Mouse (Mus musculus): ENCODE measurements around the gene Hdac10. TPM values are rescaled to one million over a fixed set of nuclear protein-coding genes. Genes with fewer than 3 reads are reported as not detected.
A peak's percentile ranks its signal among the peaks of the same experiment; 100 is the strongest.

The Hdac10 gene
- polyA plus RNA-seq, 1 experiment from 2014 or later, result 22.7 TPM

DNA sequence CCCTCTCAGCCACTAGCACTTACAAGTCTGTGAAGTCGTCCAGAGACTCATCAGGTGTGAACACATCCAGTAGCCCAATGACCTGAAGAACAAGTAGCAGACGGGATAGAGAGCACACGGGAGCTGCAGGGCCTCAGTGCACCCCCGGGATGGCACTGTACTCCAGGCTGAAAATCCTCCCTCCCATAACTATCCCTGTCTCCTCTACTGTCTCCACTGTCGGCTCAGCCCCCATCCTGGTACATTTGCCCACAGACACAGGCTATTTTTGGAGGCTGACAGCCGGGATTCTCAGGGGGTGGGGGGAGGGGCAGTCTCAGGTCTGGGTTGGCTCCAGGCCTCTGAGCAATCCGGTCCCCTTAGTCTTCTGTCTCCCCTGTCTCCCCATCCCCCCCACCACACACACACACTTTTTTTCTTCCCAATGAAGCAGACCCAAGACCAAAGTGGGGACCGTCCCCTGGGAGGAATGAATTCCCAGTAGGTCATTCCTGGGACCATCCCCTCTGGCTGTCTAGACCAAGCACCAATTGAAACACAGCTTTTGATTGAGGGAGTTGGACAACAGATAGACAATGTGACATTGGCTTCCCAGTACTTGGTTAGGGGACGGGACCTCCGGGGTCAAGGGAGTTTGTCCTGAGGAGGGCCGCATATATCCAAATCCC lies 9.0 kb upstream of the Hdac10 start:
- Histone ChIP-seq H3K4me1 (replicated peaks; ENCODE audit: control insufficient read depth, insufficient read depth, low read length) (peaks cover 5% of the 10 kb centered on the region), H3K9ac (ENCODE audit: low read depth, low read length) (no peak overlapping the region), H3K4me3 (ENCODE audit: low read depth, low read length) (no peak overlapping the region), H3K9me3 (ENCODE audit: control insufficient read depth, low read length) (no peaks in the 10 kb centered on the region), H3K27me3 (replicated peaks; ENCODE audit: control insufficient read depth, insufficient read depth, low read length) (peaks cover 56% of the 10 kb centered on the region), H3K4me2 (no peak overlapping the region), H3K36me3 (ENCODE audit: control insufficient read depth, insufficient read depth, low read length) (no peaks in the 10 kb centered on the region), H3K27ac (ENCODE audit: low read depth, low read length) (no peak overlapping the region)
- DNase-seq (ENCODE audit: low spot score) (no peak), ATAC-seq (replicated peaks; ENCODE audit: low FRiP score) (no peak)
- WGBS, result 70% methylated on average over 11 of the region's 11 CpGs

- DNase-seq (ENCODE audit: low spot score) (no peak), ATAC-seq (replicated peaks; ENCODE audit: low FRiP score) (no peak)
- 88% methylated on average over 5 of the region's 5 CpGs for WGBS
- Histone ChIP-seq H3K4me1 (replicated peaks; ENCODE audit: control insufficient read depth, insufficient read depth, low read length) (peaks cover 5% of the 10 kb centered on the region), H3K4me3 (ENCODE audit: low read depth, low read length) (no peak overlapping the region), H3K4me2 (no peak overlapping the region), H3K9ac (ENCODE audit: low read depth, low read length) (no peak overlapping the region), H3K27ac (ENCODE audit: low read depth, low read length) (no peak overlapping the region), H3K36me3 (ENCODE audit: control insufficient read depth, insufficient read depth, low read length) (no peaks in the 10 kb centered on the region), H3K9me3 (ENCODE audit: control insufficient read depth, low read length) (no peaks in the 10 kb centered on the region), H3K27me3 (replicated peaks; ENCODE audit: control insufficient read depth, insufficient read depth, low read length) (peaks cover 46% of the 10 kb centered on the region)
Observed at GRCm38 (mm10) chr15:89136461-89137155, 8.1 kb upstream of the Hdac10 start.

DNA sequence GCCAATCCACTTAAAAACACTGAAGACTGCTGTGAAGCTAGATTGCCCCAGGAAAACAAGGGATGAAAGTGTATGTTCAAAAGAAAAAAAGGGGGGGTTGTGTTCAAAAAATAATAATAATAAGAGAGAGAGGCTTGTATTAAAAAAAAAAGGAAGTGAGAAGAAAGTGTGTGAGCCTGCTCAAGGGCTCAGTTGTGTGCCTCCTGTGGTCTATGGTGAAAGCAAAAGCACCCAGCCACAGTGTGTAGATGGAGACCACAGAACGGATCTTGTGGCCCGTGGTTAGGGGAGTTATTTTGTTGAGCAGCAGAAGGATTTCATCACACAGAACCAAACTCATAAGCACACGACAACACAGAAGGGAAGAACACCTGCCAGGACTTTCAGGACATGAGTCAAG lies 2.8 kb upstream of the Hdac10 start:
- Histone ChIP-seq H3K4me2 (no peak overlapping the region), H3K4me1 (replicated peaks; ENCODE audit: control insufficient read depth, insufficient read depth, low read length) (peaks cover 14% of the 10 kb centered on the region), H3K36me3 (ENCODE audit: control insufficient read depth, insufficient read depth, low read length) (no peaks in the 10 kb centered on the region), H3K27ac (ENCODE audit: low read depth, low read length) (no peak overlapping the region), H3K9ac (ENCODE audit: low read depth, low read length) (no peak overlapping the region), H3K4me3 (ENCODE audit: low read depth, low read length) (no peak overlapping the region), H3K27me3 (replicated peaks; ENCODE audit: control insufficient read depth, insufficient read depth, low read length) (peaks cover 2% of the 10 kb centered on the region), H3K9me3 (ENCODE audit: control insufficient read depth, low read length) (no peaks in the 10 kb centered on the region)
- DNase-seq (ENCODE audit: low spot score) (no peak), ATAC-seq (replicated peaks; ENCODE audit: low FRiP score) (no peak)
- 41% methylated on average over 3 of the region's 3 CpGs for WGBS

DNA sequence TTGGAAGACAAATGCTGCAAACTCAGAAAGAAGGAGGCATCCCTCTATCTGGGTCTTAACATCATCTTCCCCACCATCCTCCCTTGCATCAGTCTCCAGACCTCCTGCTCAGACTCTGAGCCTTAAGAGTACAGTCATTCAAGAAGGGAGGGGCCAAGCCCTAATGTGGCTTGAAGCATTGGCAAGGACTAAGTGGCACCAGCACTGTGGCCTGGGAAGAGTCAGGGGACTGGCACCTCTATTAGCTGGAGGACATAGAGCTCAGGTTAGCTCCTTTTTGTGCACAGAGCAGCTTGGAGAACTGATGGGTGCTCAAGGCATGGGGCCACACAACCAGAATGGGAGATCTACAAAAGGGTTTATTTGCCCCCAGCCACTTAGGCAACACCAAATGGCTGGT lies 1.7 kb upstream of the Hdac10 start:
- no peak overlapping the region for H3K9ac ChIP-seq (ENCODE audit: low read depth, low read length)
- peaks cover 14% of the 10 kb centered on the region for H3K4me1 ChIP-seq (replicated peaks; ENCODE audit: control insufficient read depth, insufficient read depth, low read length)
- H3K9me3 ChIP-seq (ENCODE audit: control insufficient read depth, low read length), result no peaks in the 10 kb centered on the region
- H3K27me3 ChIP-seq (replicated peaks; ENCODE audit: control insufficient read depth, insufficient read depth, low read length), result no peaks in the 10 kb centered on the region; the same call in 1 of the 2 replicates
- no peak for ATAC-seq (replicated peaks; ENCODE audit: low FRiP score)
- H3K27ac ChIP-seq (ENCODE audit: low read depth, low read length), result no peak overlapping the region
- peaks cover 4% of the 10 kb centered on the region; the same call in 1 of the 2 replicates for H3K36me3 ChIP-seq (ENCODE audit: control insufficient read depth, insufficient read depth, low read length)
- DNase-seq (ENCODE audit: low spot score), result no peak
- H3K4me2 ChIP-seq, result no peak overlapping the region
- H3K4me3 ChIP-seq (ENCODE audit: low read depth, low read length), result no peak overlapping the region

GRCm38 (mm10) chr15:89127364-89127940 lies 1.0 kb downstream of the Hdac10 start:
- Histone ChIP-seq H3K9me3 (ENCODE audit: control insufficient read depth, low read length) (no peaks in the 10 kb centered on the region), H3K36me3 (ENCODE audit: control insufficient read depth, insufficient read depth, low read length) (peaks cover 5% of the 10 kb centered on the region; the same call in 1 of the 2 replicates), H3K9ac (ENCODE audit: low read depth, low read length) (peak overlapping the region; percentile 81), H3K4me3 (ENCODE audit: low read depth, low read length) (peak overlapping the region; percentile 70), H3K4me2 (peak overlapping the region; percentile 98), H3K27me3 (replicated peaks; ENCODE audit: control insufficient read depth, insufficient read depth, low read length) (no peaks in the 10 kb centered on the region), H3K27ac (ENCODE audit: low read depth, low read length) (no peak overlapping the region), H3K4me1 (replicated peaks; ENCODE audit: control insufficient read depth, insufficient read depth, low read length) (peaks cover 21% of the 10 kb centered on the region)
- 82% methylated on average over 8 of the region's 8 CpGs for WGBS
- ATAC-seq (replicated peaks; ENCODE audit: low FRiP score) (no peak), DNase-seq (ENCODE audit: low spot score) (no peak)

DNA sequence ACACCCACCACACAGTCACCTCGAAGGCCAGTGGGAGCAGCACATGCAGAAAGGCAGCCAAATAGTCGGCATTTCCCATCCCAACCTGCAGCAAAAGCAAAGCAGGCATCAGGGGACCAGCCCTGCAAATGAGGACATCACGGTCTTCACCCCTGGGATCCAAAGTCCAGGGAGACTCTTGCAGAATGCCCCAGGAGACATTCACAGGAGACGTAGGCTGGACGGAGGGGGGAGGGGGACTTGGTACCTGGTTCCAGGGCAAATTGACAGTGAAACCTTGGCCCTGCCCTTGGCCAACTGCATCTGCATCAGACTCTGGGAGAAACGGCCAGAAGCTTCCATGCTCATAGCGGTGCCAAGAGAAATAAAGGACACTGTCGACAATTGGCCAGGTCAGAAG lies 1.9 kb downstream of the Hdac10 start:
- WGBS, result 87% methylated on average over 8 of the region's 8 CpGs
- no peak for ATAC-seq (replicated peaks; ENCODE audit: low FRiP score)
- H3K4me1 ChIP-seq (replicated peaks; ENCODE audit: control insufficient read depth, insufficient read depth, low read length), result peaks cover 28% of the 10 kb centered on the region

GRCm38 (mm10) chr15:89125351-89125750 lies 3.1 kb downstream of the Hdac10 start:
- peaks cover 5% of the 10 kb centered on the region; the same call in 1 of the 2 replicates for H3K36me3 ChIP-seq (ENCODE audit: control insufficient read depth, insufficient read depth, low read length)
- DNase-seq (ENCODE audit: low spot score) (no peak), ATAC-seq (replicated peaks; ENCODE audit: low FRiP score) (no peak)
- no peak overlapping the region for H3K9ac ChIP-seq (ENCODE audit: low read depth, low read length)
- peaks cover 37% of the 10 kb centered on the region for H3K4me1 ChIP-seq (replicated peaks; ENCODE audit: control insufficient read depth, insufficient read depth, low read length)
- H3K27me3 ChIP-seq (replicated peaks; ENCODE audit: control insufficient read depth, insufficient read depth, low read length), result no peaks in the 10 kb centered on the region
- no peak overlapping the region for H3K4me2 ChIP-seq
- H3K4me3 ChIP-seq (ENCODE audit: low read depth, low read length), result no peak overlapping the region
- no peak overlapping the region for H3K27ac ChIP-seq (ENCODE audit: low read depth, low read length)
- 92% methylated on average over 9 of the region's 9 CpGs for WGBS
- no peaks in the 10 kb centered on the region for H3K9me3 ChIP-seq (ENCODE audit: control insufficient read depth, low read length)

More for the DNA sequence above, 1.9 kb downstream of the Hdac10 start:
- H3K36me3 ChIP-seq (ENCODE audit: control insufficient read depth, insufficient read depth, low read length), result peaks cover 5% of the 10 kb centered on the region; the same call in 1 of the 2 replicates
- H3K4me3 ChIP-seq (ENCODE audit: low read depth, low read length), result no peak overlapping the region
- H3K27me3 ChIP-seq (replicated peaks; ENCODE audit: control insufficient read depth, insufficient read depth, low read length), result no peaks in the 10 kb centered on the region
- H3K27ac ChIP-seq (ENCODE audit: low read depth, low read length), result no peak overlapping the region
- no peak overlapping the region for H3K4me2 ChIP-seq
- H3K9ac ChIP-seq (ENCODE audit: low read depth, low read length), result no peak overlapping the region
- H3K9me3 ChIP-seq (ENCODE audit: control insufficient read depth, low read length), result no peaks in the 10 kb centered on the region
- DNase-seq (ENCODE audit: low spot score), result no peak

DNA sequence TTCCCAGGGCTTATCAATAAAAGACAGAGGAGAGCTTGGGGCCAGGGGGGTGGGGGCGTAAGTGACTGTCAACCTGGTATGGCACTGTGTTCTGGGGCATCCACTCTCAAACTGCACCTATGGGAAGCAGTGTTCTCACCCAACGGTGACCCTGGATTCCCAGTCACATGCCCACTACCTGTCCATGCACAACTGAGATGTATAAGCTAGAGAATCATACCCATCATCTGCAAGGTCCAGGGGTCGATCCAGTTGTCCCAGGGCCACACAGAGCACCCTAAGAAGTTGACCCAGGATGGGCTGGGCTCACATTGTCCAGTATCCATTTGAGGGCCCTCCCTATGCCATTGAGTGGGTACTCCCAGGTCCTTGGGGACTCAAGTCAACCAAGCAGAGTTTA lies 4.2 kb downstream of the Hdac10 start:
- no peak overlapping the region for H3K27ac ChIP-seq (ENCODE audit: low read depth, low read length)
- 82% methylated on average over 3 of the region's 3 CpGs for WGBS
- ATAC-seq (replicated peaks; ENCODE audit: low FRiP score), result no peak

More for the DNA sequence above, 4.2 kb downstream of the Hdac10 start:
- H3K36me3 ChIP-seq (ENCODE audit: control insufficient read depth, insufficient read depth, low read length), result peaks cover 5% of the 10 kb centered on the region; the same call in 1 of the 2 replicates
- no peaks in the 10 kb centered on the region for H3K27me3 ChIP-seq (replicated peaks; ENCODE audit: control insufficient read depth, insufficient read depth, low read length)
- DNase-seq (ENCODE audit: low spot score), result no peak
- no peak overlapping the region for H3K4me2 ChIP-seq
- H3K9me3 ChIP-seq (ENCODE audit: control insufficient read depth, low read length), result no peaks in the 10 kb centered on the region
- H3K4me1 ChIP-seq (replicated peaks; ENCODE audit: control insufficient read depth, insufficient read depth, low read length), result peaks cover 37% of the 10 kb centered on the region
- no peak overlapping the region for H3K9ac ChIP-seq (ENCODE audit: low read depth, low read length)
- no peak overlapping the region for H3K4me3 ChIP-seq (ENCODE audit: low read depth, low read length)
